Mouse (Mus musculus): Measurements from ENCODE around the gene Igfbp7.

DNA sequence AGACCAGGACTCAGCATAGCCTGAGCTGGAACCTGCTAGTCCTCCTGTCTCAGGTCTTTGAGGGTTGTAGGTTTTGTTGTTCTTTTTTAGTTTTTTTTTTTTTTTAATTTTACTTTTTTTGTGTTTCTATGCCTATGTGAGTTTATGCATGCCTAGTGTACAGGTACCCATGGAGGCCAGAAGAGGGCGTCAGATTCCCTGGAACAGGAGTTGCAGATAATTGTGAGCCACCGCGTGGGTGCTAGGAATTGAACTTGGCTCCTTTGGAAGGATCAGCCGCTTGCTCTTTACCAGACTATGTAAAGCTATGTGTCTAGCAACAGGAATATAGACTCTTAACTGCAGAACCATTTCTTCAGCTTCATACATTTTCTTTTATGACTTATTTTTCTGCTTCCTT lies 93.6 kb downstream of the Igfbp7 start:
- no peak for TF ChIP-seq POLR2A (IDR thresholded peaks at IDR 0.05; ENCODE audit: insufficient read depth, low read depth, low read length)
- no peak for TF ChIP-seq CTCF (IDR thresholded peaks at IDR 0.05)

Data from heart, adult 2 months (tissue).